Mouse (Mus musculus): ENCODE measurements around the gene Mrpl53. TPM values are rescaled to one million over a fixed set of nuclear protein-coding genes. Genes with fewer than 3 reads are reported as not detected.
A peak's percentile ranks its signal among the peaks of the same experiment; 100 is the strongest.

Mrpl53 gene
- total RNA-seq (2021): 100 to 1,000 TPM; 109 to 113 TPM
- long read RNA-seq, experiment 1, transcript Mrpl53-201 (3 exons, 695 nt): major isoform, 263 of 311 reads
- long read RNA-seq, experiment 1, partial matches to known transcripts: 39 of 311 reads
- long read RNA-seq, experiment 1, other reads (novel, unspliced or antisense): 8 of 311 reads
- long read RNA-seq, experiment 2, transcript Mrpl53-201 (3 exons, 695 nt): major isoform, 179 of 205 reads
- long read RNA-seq, experiment 2, partial matches to known transcripts: 13 of 205 reads
- long read RNA-seq, experiment 2, other reads (novel, unspliced or antisense): 13 of 205 reads

- DNase-seq: peak; percentile 78
Observed at GRCm38 (mm10) chr6:83108762-83109668, at the start of gene Mrpl53. Mrpl53 (plus strand) TSS chr6:83109040.

DNA sequence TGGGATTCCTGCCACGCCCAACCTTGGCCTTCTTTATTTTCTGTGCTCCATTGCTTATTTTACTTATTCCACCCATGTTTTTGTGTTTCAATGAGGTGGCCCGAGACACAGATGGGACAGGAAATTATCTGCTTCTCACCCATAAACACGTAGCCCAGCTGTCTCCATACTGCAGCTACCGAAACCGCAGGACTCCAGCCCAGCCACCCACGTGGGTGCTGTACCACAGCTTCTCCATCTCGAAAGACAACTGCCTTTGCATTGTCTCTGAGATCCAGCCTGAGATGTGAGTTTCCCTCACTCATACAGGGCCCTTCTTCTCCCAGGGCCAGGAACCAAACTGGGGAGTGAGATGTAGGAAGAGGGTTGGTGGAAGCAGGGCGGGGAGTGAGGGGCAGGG is 42.8 kb upstream of the Mrpl53 start:
- DNase-seq: no peak

- DNase-seq: no peak
Observed at GRCm38 (mm10) chr6:83066441-83066840, 42.4 kb upstream of the Mrpl53 start.

- no peak for DNase-seq
Observed at GRCm38 (mm10) chr6:83068221-83068620, 40.6 kb upstream of the Mrpl53 start.

DNA sequence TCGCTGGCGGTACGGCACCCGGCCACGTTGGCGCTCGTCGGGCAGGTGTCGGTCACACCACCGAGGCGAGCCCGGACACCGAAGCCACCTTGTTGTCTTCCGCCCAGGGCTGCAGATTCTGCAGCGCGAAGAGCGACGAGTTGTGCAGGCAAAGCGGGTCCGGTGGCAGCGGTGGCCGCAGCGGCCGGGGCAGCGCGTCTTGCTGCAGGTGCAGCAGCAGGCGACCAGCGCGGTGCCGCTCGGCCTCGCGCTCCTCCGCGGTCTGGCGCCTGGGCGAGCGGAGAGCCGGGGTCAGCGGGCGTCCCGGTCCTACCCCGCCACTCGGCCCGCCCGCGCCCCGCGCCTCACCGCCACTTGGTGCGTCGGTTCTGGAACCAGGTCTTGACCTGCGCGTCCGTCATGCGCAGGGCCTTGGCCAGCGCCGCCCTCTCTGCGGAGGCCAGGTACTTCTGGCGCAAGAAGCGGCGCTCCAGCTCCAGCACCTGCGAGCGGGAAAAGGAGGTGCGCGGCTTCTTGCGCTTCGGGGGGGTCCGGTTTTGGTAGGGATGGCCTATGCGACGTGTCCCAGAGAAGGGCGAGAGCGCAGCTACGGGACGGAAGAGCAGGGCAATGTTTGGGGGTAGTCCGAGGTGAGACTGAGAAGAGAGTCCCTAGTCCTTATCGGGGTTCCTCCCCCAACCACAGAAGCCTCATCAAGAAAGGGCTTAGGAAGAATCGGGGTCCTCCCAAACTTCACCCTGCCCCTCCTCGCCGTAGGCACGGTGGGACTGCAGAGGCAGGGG is 39.9 kb upstream of the Mrpl53 start:
- DNase-seq: no peak

DNA sequence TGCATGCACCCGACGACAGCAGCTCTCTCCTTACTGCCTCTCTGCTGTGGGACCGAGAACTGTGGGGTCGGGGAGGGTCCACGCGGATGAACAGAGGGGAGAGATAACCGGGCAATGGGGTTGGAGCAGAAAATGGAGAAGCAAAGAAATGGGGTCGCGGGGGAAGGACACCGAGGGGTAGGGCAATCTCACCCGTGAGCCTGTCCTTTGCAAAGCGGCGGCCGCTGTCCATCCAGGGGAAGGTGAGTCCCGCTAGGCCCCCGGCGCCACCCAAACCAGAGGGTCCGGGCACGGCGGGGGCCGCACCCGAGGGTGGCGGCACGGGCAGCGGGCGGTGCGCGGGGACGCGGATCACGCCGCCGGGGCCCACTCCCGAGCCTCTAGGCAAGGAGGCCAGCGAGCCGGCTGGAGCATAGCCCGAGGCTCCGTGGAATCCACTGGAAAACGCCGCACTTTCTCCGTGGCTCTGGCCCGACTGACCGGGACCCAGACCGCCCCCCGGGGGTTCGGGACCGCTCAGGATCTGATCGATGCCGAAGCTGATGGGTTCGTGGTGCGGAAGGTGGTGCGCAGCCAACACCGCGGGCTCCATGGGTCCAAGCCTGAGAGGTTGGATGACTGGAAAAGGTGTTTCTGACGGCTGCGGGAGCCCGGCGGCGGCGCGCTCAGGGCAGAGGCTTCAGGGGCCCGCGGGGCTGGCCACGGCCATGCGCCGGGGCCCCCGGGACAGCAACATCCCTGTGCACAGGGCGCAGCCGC is 39.2 kb upstream of the Mrpl53 start:
- DNase-seq: no peak

DNA sequence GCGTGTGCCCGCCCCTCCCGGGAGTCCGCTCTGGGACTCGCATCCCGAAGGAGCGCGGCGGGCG is 38.8 kb upstream of the Mrpl53 start, which contains the start of gene Tlx2:
Gene Tlx2 (minus strand): TSS at position 47 of the 64 bp plus-strand sequence.
- DNase-seq: no peak

- DNase-seq: no peak
Observed at GRCm38 (mm10) chr6:83070311-83071219, 38.3 kb upstream of the Mrpl53 start.

GRCm38 (mm10) chr6:83071220-83071619 is 37.6 kb upstream of the Mrpl53 start:
- no peak for DNase-seq

GRCm38 (mm10) chr6:83074979-83075378 is 33.9 kb upstream of the Mrpl53 start:
- no peak for DNase-seq

- DNase-seq: no peak
Observed at GRCm38 (mm10) chr6:83077630-83078323, 31.1 kb upstream of the Mrpl53 start, which contains the start of gene Pcgf1. Pcgf1 (plus strand) TSS chr6:83077869.

DNA sequence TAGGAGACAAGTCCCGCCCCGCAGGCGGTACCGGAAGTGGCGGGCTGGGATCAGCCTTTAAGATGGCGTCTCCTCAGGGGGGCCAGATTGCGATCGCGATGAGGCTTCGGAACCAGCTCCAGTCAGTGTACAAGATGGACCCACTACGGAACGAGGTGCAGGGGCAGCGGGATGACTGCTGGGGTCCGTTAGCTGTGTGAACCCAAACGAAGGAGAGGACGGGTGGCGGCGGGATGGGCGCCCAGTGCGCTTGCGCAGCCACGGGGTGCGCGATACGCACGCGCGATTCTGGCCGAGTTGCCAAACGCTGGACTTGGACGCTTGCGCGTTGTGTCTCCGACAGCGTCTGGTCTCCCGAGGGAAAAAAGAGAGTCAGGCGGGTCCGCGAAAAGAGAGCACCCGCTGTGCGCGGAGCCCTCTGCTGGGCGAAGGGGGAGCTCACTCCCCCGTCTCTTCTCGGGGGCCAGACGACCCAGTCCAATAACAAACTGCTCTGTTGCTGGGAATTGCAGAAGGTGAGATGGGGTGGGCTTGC is 30.4 kb upstream of the Mrpl53 start:
- peak; percentile 97 for DNase-seq

DNA sequence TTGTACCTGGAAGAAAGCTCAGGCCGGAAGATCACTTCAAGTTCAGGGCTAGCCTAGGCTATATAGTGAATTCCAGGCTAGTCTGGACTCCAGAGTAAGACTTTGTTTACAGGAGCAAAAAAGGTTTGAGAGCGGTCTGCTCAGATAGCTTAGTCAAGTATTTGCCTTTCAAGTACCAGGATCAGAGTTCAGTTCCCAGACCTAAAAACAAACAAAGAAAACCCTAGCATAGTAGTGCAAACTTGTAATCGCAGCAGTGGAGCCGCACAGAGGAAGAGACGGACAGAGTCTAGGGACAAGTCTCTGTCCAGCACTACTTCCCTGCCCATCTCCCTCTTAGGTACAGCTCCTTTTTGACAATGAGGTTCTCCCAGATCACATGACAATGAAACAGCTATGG is 28.6 kb upstream of the Mrpl53 start:
- no peak for DNase-seq

GRCm38 (mm10) chr6:83083497-83083896 is 25.3 kb upstream of the Mrpl53 start:
- DNase-seq: no peak

GRCm38 (mm10) chr6:83084477-83084876 is 24.4 kb upstream of the Mrpl53 start:
- no peak for DNase-seq

DNA sequence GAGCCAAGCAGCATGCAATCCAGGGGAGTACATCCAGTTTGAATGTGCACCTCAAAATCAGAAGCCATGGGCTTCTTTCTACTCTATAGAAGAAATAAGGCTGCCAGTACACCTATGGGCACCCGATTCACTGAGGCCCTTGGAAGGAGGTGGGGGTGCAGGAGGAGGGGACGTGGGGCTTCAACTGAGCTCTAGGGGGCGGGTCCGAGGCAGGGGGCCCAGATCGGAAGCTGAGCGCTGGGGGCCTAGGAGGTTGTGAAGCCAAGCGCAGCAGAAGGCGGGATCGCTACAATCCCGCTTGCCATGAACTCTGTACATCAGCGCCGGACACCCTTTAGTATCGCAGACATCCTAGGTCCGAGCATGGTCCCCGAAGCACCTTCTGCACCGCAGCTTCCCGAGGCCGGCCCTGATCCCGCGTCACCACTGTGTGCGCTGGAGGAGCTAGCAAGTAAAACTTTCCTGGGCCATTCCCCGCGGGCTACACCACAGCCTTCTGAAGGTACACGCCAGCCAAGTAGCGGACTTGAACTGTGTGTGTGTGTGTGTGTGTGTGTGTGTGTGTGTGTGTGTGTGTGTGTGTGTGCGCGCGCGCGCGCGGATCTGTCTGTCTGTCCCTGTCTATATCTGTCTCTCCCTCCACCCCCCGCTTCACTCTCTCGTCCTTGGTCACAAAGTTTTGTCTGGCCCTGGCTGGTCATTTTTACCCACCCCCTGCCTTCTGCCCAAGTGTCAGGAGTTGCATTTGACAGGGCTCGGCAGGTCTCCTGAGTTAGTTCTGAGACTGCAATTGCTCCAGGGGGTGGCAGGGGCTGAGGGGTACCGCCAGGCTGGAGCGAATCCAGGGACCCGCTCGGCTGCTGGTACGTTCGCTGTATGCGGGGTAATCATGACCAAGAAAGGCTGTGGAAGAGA is 22.5 kb upstream of the Mrpl53 start, which contains the start of gene Lbx2:
Gene Lbx2 (plus strand): TSS at position 247 of the 915 bp plus-strand sequence.
- DNase-seq: no peak

GRCm38 (mm10) chr6:83087205-83087925 is 21.5 kb upstream of the Mrpl53 start:
- peak; percentile 44 for DNase-seq

GRCm38 (mm10) chr6:83087926-83088260 is 20.9 kb upstream of the Mrpl53 start:
- DNase-seq: no peak

All from gastrocnemius, postnatal 25 days (tissue).